Mouse (Mus musculus) E14TG2a.4 (cell line): ENCODE data around the gene Cwf19l2.

Experiments used
- CTCF ChIP-seq: conservative IDR thresholded peaks from 2 replicates; pipeline ENCODE4 v1.5.1; 2014; ENCODE audit warnings: low read length
- NANOG ChIP-seq: IDR thresholded peaks from 2 replicates; pipeline ENCODE4 v1.6.1; 2014; ENCODE audit warnings: borderline replicate concordance, low read length, mixed read lengths

DNA sequence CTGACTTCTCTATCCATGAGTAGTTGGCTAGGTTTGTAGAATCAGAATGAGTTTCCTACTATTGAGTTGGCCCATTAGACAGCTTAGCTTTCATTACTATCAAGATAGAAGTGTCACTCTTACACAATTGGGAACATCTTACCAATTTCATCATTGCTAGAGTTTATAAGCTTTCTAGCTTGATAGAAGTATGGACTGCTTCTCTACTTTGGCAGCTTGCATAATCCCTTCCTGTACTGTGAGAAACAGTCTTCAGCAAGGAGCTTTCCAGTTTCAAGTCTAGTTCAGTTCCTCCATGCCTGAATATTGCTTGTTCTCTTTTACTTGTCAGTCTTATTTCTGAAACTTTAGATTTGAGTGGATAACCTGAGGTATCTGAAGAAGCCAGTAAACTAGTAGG lies 68.5 kb downstream of the Cwf19l2 start:
- no peak for TF ChIP-seq CTCF
- no peak for TF ChIP-seq NANOG
